In genomic region chr16:21191569-21191968, GRCm38 (mm10) we compare ENCODE assay signal across 27 mouse cellular contexts. TPM values are rescaled to one million over a fixed set of nuclear protein-coding genes. Genes with fewer than 3 reads are reported as not detected.
DNase-seq lines count a peak whose midpoint lies in the region; ATAC-seq lines count a peak whose summit lies in the region.
"Had no signal": no experiment of that assay in that cellular context is flagged by ENCODE, and none has a peak within 500 bp of the region (broad histone marks: within the 10 kb centered on the region; RNA-seq: fewer than 3 reads in every experiment).

No protein-coding gene starts in this region.

- H3K4me3 ChIP-seq in limb, embryonic 12.5 days (replicated peaks): no peak overlapping the region
- H3K4me3 ChIP-seq: embryonic facial prominence, embryonic 12.5 days; embryonic facial prominence, embryonic 15.5 days; hindbrain, embryonic 10.5 days; hindbrain, embryonic 13.5 days had no signal

- 16% methylated on average over 14 of the region's 14 CpGs for WGBS in limb, embryonic 12.5 days

- no peaks in the 10 kb centered on the region for H3K36me3 ChIP-seq in limb, embryonic 12.5 days
- H3K36me3 ChIP-seq: embryonic facial prominence, embryonic 12.5 days; embryonic facial prominence, embryonic 15.5 days; hindbrain, embryonic 10.5 days; hindbrain, embryonic 13.5 days had no signal

- peaks cover 13% of the 10 kb centered on the region for H3K4me1 ChIP-seq in limb, embryonic 12.5 days (replicated peaks)

- ATAC-seq in limb, embryonic 12.5 days (ENCODE audit: insufficient number of reproducible peaks, insufficient read depth, low FRiP score, low TSS enrichment, low read depth): peak; percentile 67
- ATAC-seq: activated CD4-positive, CD25-positive, alpha-beta regulatory T cell, adult 4 months had no signal

- H3K27me3 ChIP-seq in limb, embryonic 12.5 days: no peaks in the 10 kb centered on the region; the same call in 1 of the 2 replicates
- H3K27me3 ChIP-seq: embryonic facial prominence, embryonic 12.5 days; embryonic facial prominence, embryonic 15.5 days; hindbrain, embryonic 13.5 days had no signal

- peak; percentile 68 for DNase-seq in heart, adult 11 months
- no peak for DNase-seq in heart, postnatal 4 days
- peak; percentile 68 for DNase-seq in forelimb bud, embryonic 11.5 days (ENCODE audit: low read depth, low spot score)
- DNase-seq in gastrocnemius, postnatal 25 days: no peak
- DNase-seq in left cerebral cortex, adult 8-10 months (ENCODE audit: low spot score in 2 of 2): no peak
- DNase-seq: adrenal gland, adult 8-10 months; adrenal gland, postnatal 25 days; cerebellum, adult 11-12 months; cerebellum, adult 9-10 months; cerebellum, postnatal 14 days; forebrain, postnatal 0 days; gastrocnemius, postnatal 36 days had no signal

- no peaks in the 10 kb centered on the region for H3K9me3 ChIP-seq in limb, embryonic 12.5 days
- H3K9me3 ChIP-seq: embryonic facial prominence, embryonic 12.5 days; embryonic facial prominence, embryonic 15.5 days; hindbrain, embryonic 10.5 days; hindbrain, embryonic 13.5 days had no signal

- H3K9ac ChIP-seq in limb, embryonic 12.5 days (replicated peaks): no peak overlapping the region
- H3K9ac ChIP-seq: embryonic facial prominence, embryonic 12.5 days; embryonic facial prominence, embryonic 15.5 days; forebrain, postnatal 0 days; hindbrain, embryonic 13.5 days had no signal

- H3K27ac ChIP-seq in limb, embryonic 12.5 days: peak overlapping the region; percentile 74; the same call in 1 of the 2 replicates
- H3K27ac ChIP-seq: embryonic facial prominence, embryonic 12.5 days; embryonic facial prominence, embryonic 15.5 days; hindbrain, embryonic 10.5 days; hindbrain, embryonic 13.5 days had no signal

- H3K4me2 ChIP-seq in limb, embryonic 12.5 days: peak overlapping the region; percentile 4; the same call in 1 of the 2 replicates
- H3K4me2 ChIP-seq: embryonic facial prominence, embryonic 12.5 days; embryonic facial prominence, embryonic 15.5 days; heart, embryonic 11.5 days; hindbrain, embryonic 13.5 days had no signal

RNA-seq across cellular contexts. Expression of gene Ephb3, which starts 13.0 kb away (rescaled TPM):
- 10 to 100 TPM; 14.3 to 14.8 TPM for total RNA-seq in heart, postnatal 4 days (2021)
- polyA plus RNA-seq in limb, embryonic 12.5 days (2016; fragmentation: Nextera tagmentation; extraction: Ambion mirVana): 55.4 and 62.7 TPM in 2 replicates
- 1 to 10 TPM; 1.4 to 1.7 TPM for total RNA-seq in gastrocnemius, postnatal 25 days (2021)
- total RNA-seq in left cerebral cortex, adult 8-10 months (2022): 10 to 100 TPM; 18.4 to 21.0 (median 19.9) TPM
- total RNA-seq: granulocyte monocyte progenitor cell, adult 5-6 weeks had no signal
- polyA plus RNA-seq: activated CD4-positive, CD25-positive, alpha-beta regulatory T cell, adult 4 months had no signal

RNA-seq across cellular contexts. Expression of gene Teddm3, which starts 37.8 kb away (rescaled TPM):
- total RNA-seq in heart, postnatal 4 days (2021): not detected
- polyA plus RNA-seq in limb, embryonic 12.5 days (2016; fragmentation: Nextera tagmentation; extraction: Ambion mirVana): not detected in 2 replicates
- not detected for total RNA-seq in gastrocnemius, postnatal 25 days (2021)
- total RNA-seq in left cerebral cortex, adult 8-10 months (2022): 1 to 10 TPM in 3 of 4 experiments, under 1 TPM in 1; 0.95 to 1.9 (median 1.1) TPM
- total RNA-seq: adrenal gland, postnatal 25 days; forebrain, postnatal 0 days; gastrocnemius, adult 8-10 months; gastrocnemius, postnatal 36 days; granulocyte monocyte progenitor cell, adult 5-6 weeks; heart, adult 8-10 months; heart, postnatal 25 days had no signal
- polyA plus RNA-seq: embryonic facial prominence, embryonic 12.5 days; forebrain, embryonic 11.5 days; forebrain, embryonic 14.5 days; forebrain, postnatal 0 days; heart, embryonic 11.5 days; heart, embryonic 14.5 days; heart, postnatal 0 days; hindbrain, embryonic 10.5 days had no signal

Comparison
In these comparisons a context has a peak if more than half of its experiments do, and no peak if none do; other contexts are left out.
1. DNase-seq: peak in heart, adult 11 months (single experiment) and forelimb bud, embryonic 11.5 days (single experiment); none in heart, postnatal 4 days (single experiment), gastrocnemius, postnatal 25 days (single experiment) and left cerebral cortex, adult 8-10 months (0 of 2).
2. RNA of gene Ephb3, which starts 13.0 kb away (total RNA-seq): 18.4 to 21.0 TPM in left cerebral cortex, adult 8-10 months and 14.3 to 14.8 TPM in heart, postnatal 4 days; 1.4 to 1.7 TPM in gastrocnemius, postnatal 25 days; every median in the first group is over 4 times any median in the second.